Mouse (Mus musculus): ENCODE data around the gene Gpr157.

GRCm38 (mm10) chr4:150135254-150135653 lies 48.1 kb downstream of the Gpr157 start:
- no peak for TF ChIP-seq CTCF (IDR thresholded peaks at IDR 0.05; ENCODE audit: borderline replicate concordance, insufficient read depth, low read depth, low read length)
- no peak for TF ChIP-seq POLR2A (IDR thresholded peaks at IDR 0.05; ENCODE audit: borderline replicate concordance, insufficient read depth, low read length)
